Mouse (Mus musculus) heart, embryonic 16.5 days (tissue): ENCODE results near the gene Slc38a11. TPM values are rescaled to one million over a fixed set of nuclear protein-coding genes. Genes with fewer than 3 reads are reported as not detected.

Experiments used
- ATAC-seq: fragments of 200-750 bp; cut with Nextera tagmentation; replicated peaks from 2 replicates; pipeline ENCODE4 v1.8.0; 2017; ENCODE audit warnings: moderate number of reproducible peaks; ENCODE audit not compliant: insufficient read depth, low FRiP score; ENCODE audit errors: extremely low read depth
- H3K27ac ChIP-seq: fragments of 300-500 bp; sonication (generic); 2 replicates; pipeline ENCODE4 v1.5.1; 2014; ENCODE audit warnings: mild to moderate bottlenecking, low read length, control low read depth, moderate library complexity
- H3K27me3 ChIP-seq: fragments of 300-500 bp; sonication (generic); 2 replicates; pipeline ENCODE4 v1.6.1; 2014; ENCODE audit warnings: low read length, mixed read lengths; ENCODE audit not compliant: control insufficient read depth, insufficient read depth
- H3K36me3 ChIP-seq: fragments of 300-500 bp; sonication (generic); 2 replicates; pipeline ENCODE4 v1.6.1; 2014; ENCODE audit not compliant: control insufficient read depth, insufficient read depth
- H3K4me1 ChIP-seq: fragments of 300-500 bp; sonication (generic); 2 replicates; pipeline ENCODE4 v1.6.1; 2014; ENCODE audit warnings: low read length, mixed read lengths; ENCODE audit not compliant: control insufficient read depth, insufficient read depth
- H3K4me2 ChIP-seq: fragments of 300-500 bp; sonication (generic); 2 replicates; pipeline ENCODE4 v1.6.1; 2014; ENCODE audit warnings: low read depth, mild to moderate bottlenecking, control low read depth, low read length
- H3K4me3 ChIP-seq: fragments of 300-500 bp; sonication (generic); 2 replicates; pipeline ENCODE4 v1.5.1; 2014; ENCODE audit warnings: mild to moderate bottlenecking, control low read depth, low read length
- H3K9ac ChIP-seq: fragments of 300-500 bp; sonication (generic); 2 replicates; pipeline ENCODE4 v1.6.1; 2014; ENCODE audit warnings: low read length, control low read depth
- H3K9me3 ChIP-seq: fragments of 300-500 bp; sonication (generic); replicated peaks from 2 replicates; pipeline ENCODE4 v1.6.1; 2016; ENCODE audit warnings: low read length; ENCODE audit not compliant: control insufficient read depth
- WGBS: fragments of 180-500 bp; shearing (Covaris S2); extraction: QIAGEN DNeasy Blood & Tissue Kit; methylation state at CpG from one replicate; pipeline ENCODE4 v1.1.7; 2014; 5-methylcytosine and 5-hydroxymethylcytosine counted together
- polyA plus RNA-seq: library from polyadenylated mRNA; unstranded; fragments of >200 nt; fragmentation: Nextera tagmentation; extraction: Ambion mirVana; gene quantifications from 2 replicates; pipeline ENCODE4 v1.2.1, GENCODE M21; 2015

Gene Slc38a11
- 0.25 TPM in 1 of 2 replicates, not detected in the other for polyA plus RNA-seq

DNA sequence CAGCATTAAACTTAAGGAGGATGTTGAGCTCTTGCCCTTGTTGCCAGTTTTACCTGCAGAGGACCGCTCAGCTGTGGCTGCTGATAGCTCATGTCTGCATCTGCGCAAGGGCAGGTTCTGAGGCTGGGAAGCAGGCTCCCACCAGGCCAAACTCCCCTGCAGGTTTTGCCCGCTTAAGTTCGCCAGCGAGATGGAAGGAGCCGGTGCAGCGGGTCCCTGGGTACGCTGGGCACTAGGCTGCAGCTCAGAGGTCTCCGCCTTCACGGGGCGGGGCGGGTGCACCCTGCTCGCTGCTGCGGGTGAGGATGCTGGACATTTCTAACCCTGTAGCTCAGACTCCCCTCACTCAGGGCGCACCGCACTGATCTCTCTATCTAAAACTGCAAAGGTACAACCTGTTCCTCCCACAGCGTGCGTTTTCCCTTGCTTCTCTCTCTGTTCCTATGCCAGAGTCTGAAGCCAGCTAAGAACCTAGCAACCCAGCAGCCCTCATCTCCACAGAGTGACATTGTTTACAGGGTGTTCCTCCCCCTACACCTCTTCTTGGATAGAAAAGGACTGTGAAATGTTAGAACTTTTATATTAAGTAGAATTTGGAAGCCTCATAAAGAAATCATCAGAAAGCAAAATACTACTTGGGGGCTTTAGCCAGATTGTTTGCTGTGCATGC is at the start of gene Slc38a11:
Gene Slc38a11, minus strand, starts transcription at position 207 of the 670 bp plus-strand sequence.
- Histone ChIP-seq H3K27ac (no peak within 1 kb of the TSS), H3K4me3 (peak within 1 kb of the TSS; percentile 11), H3K9ac (0 out of 2 replicates have a peak within 1 kb of the TSS, but pooled peaks have one; percentile 20), H3K36me3 (no peaks in the 10 kb centered on the region), H3K9me3 (no peaks in the 10 kb centered on the region), H3K4me2 (peak within 1 kb of the TSS; percentile 53), H3K27me3 (no peaks in the 10 kb centered on the region), H3K4me1 (no peaks in the 10 kb centered on the region)
- ATAC-seq: no peak
- whole genome bisulfite sequencing: 6% methylated on average over 18 of the region's 18 CpGs

DNA sequence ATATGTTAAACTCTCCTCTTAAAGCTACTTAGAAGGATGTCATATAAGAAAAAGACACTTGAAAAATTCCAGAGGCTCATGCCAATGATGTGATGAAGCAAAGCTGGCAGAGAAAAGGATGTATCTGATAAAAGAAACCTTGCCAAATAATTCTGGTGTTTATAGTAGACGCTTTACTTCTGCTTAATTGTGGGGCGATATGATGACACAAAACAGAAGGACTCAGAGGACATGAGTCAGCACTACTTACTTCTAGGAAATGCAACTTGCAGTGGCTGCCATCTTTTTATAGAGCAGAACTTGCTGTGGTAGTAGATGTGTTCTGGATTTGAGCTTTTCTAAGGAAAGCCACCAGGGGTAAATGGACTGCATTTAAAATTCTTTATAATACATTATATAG is 43.3 kb upstream of the Slc38a11 start:
- Histone ChIP-seq H3K36me3 (no peaks in the 10 kb centered on the region), H3K27me3 (no peaks in the 10 kb centered on the region), H3K9ac (no peak overlapping the region), H3K9me3 (no peaks in the 10 kb centered on the region), H3K4me3 (no peak overlapping the region), H3K4me2 (no peak overlapping the region), H3K27ac (no peak overlapping the region), H3K4me1 (no peaks in the 10 kb centered on the region; the same call in 1 of the 2 replicates)
- no peak for ATAC-seq
- 31% methylated on average over 2 of the region's 2 CpGs for WGBS

DNA sequence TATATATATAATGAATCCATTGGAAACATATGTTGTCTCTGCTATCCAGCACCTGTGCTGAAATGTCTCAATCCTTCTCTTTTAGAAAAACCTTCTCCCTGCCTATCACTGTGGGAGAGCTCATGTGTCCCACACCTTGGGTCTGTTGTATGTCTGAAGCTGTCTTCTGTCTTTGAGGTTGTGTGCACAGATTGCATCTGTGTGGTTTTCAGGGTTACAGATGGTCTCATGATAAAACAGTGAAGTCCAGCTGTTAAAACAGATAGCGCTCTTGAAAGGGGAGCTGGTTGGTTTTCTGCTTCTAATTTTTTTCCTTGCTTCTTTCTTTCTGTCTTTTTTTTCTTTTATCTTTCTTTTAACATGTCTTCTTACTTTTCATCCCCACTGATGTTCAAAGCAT is 41.6 kb upstream of the Slc38a11 start:
- Histone ChIP-seq H3K27ac (no peak overlapping the region), H3K36me3 (no peaks in the 10 kb centered on the region), H3K27me3 (no peaks in the 10 kb centered on the region), H3K9ac (no peak overlapping the region), H3K4me1 (no peaks in the 10 kb centered on the region), H3K9me3 (no peaks in the 10 kb centered on the region), H3K4me2 (no peak overlapping the region), H3K4me3 (no peak overlapping the region)
- no peak for ATAC-seq
- WGBS: 100% methylated on average over 1 of the region's 1 CpGs

DNA sequence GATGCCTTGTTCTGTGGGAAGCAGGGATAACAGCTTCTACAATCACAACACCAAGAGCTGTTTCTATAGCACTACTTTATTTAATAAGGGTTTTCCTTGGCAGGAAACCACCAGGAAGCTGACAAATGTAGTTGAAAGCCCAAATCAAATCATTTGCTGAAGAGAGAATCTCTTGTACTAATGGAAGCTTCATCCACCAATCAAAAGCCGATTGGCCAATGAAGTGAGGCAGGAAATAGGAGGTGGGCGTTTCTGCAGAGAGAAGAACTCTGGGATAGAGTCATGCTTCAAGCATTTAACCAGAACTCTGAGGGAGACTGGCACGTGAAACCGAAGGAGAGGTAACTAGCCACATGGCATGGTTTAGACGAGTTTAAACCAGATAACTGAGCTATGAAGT is 38.2 kb upstream of the Slc38a11 start:
- Histone ChIP-seq H3K4me3 (no peak overlapping the region), H3K36me3 (no peaks in the 10 kb centered on the region), H3K27me3 (no peaks in the 10 kb centered on the region), H3K9me3 (no peaks in the 10 kb centered on the region), H3K27ac (no peak overlapping the region), H3K4me1 (no peaks in the 10 kb centered on the region), H3K9ac (no peak overlapping the region), H3K4me2 (no peak overlapping the region)
- ATAC-seq: no peak
- 73% methylated on average over 5 of the region's 5 CpGs for WGBS

DNA sequence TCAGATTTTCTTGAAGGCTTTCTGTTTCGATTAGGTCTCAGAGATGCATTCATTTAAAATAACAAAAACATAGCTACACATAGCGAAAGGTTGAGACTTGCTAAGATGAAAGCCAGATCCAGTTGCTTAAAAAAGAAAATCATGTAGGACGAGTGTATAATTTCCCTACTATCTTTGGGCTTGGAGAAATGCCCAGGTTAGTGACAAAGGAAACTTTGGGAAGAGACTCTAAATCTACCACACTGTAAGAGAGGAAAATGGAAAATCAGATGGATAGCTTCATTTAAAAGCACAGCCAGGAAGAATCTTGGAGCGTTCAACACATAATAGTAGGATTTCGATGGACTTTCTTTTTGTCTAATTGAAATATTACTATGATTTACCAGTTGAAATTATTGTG is 36.1 kb upstream of the Slc38a11 start:
- Histone ChIP-seq H3K36me3 (no peaks in the 10 kb centered on the region), H3K4me1 (no peaks in the 10 kb centered on the region), H3K27me3 (no peaks in the 10 kb centered on the region), H3K27ac (no peak overlapping the region), H3K9me3 (no peaks in the 10 kb centered on the region), H3K9ac (no peak overlapping the region), H3K4me2 (no peak overlapping the region), H3K4me3 (no peak overlapping the region)
- 44% methylated on average over 5 of the region's 5 CpGs for WGBS
- no peak for ATAC-seq

- ATAC-seq: no peak
- H3K4me2 ChIP-seq: no peak overlapping the region
- H3K9me3 ChIP-seq: no peaks in the 10 kb centered on the region
- no peak overlapping the region for H3K27ac ChIP-seq
- H3K36me3 ChIP-seq: no peaks in the 10 kb centered on the region
- no peaks in the 10 kb centered on the region for H3K27me3 ChIP-seq
- no peaks in the 10 kb centered on the region for H3K4me1 ChIP-seq
- no peak overlapping the region for H3K9ac ChIP-seq
- no peak overlapping the region for H3K4me3 ChIP-seq
- WGBS: 18% methylated on average over 3 of the region's 3 CpGs
Measured at GRCm38 (mm10) chr2:65396128-65396527, 32.3 kb upstream of the Slc38a11 start.

- ATAC-seq: no peak
- Histone ChIP-seq H3K9ac (no peak overlapping the region), H3K4me2 (no peak overlapping the region), H3K27ac (no peak overlapping the region), H3K36me3 (no peaks in the 10 kb centered on the region), H3K4me3 (no peak overlapping the region), H3K9me3 (no peaks in the 10 kb centered on the region), H3K4me1 (no peaks in the 10 kb centered on the region), H3K27me3 (no peaks in the 10 kb centered on the region)
- WGBS: 48% methylated on average over 4 of the region's 4 CpGs
Measured at GRCm38 (mm10) chr2:65393061-65393460, 29.2 kb upstream of the Slc38a11 start.

- no peak overlapping the region for H3K4me3 ChIP-seq
- no peak for ATAC-seq
- WGBS: 73% methylated on average over 6 of the region's 6 CpGs
- no peak overlapping the region for H3K4me2 ChIP-seq
- no peaks in the 10 kb centered on the region for H3K4me1 ChIP-seq
- no peaks in the 10 kb centered on the region for H3K9me3 ChIP-seq
- no peaks in the 10 kb centered on the region for H3K36me3 ChIP-seq
- H3K27ac ChIP-seq: no peak overlapping the region
- H3K9ac ChIP-seq: no peak overlapping the region
- H3K27me3 ChIP-seq: no peaks in the 10 kb centered on the region
Measured at GRCm38 (mm10) chr2:65391322-65391721, 27.5 kb upstream of the Slc38a11 start.

GRCm38 (mm10) chr2:65384815-65385214 is 21.0 kb upstream of the Slc38a11 start:
- WGBS: 74% methylated on average over 6 of the region's 6 CpGs
- Histone ChIP-seq H3K4me3 (no peak overlapping the region), H3K4me2 (no peak overlapping the region), H3K9ac (no peak overlapping the region), H3K36me3 (no peaks in the 10 kb centered on the region), H3K9me3 (no peaks in the 10 kb centered on the region), H3K27me3 (no peaks in the 10 kb centered on the region), H3K27ac (no peak overlapping the region), H3K4me1 (peaks cover 6% of the 10 kb centered on the region; the same call in 1 of the 2 replicates)
- ATAC-seq: no peak
